Mouse (Mus musculus) olfactory bulb, adult 2 months (tissue): ENCODE data around the gene Dnttip1.

Source experiments
- CTCF ChIP-seq: fragments of 200-500 bp; IDR thresholded peaks from 2 replicates; pipeline ENCODE4 v1.5.1; 2012; ENCODE audit warnings: low read depth, mild to moderate bottlenecking, low read length, moderate library complexity; ENCODE audit not compliant: insufficient read depth
- POLR2A ChIP-seq: fragments of 200-500 bp; IDR thresholded peaks from 2 replicates; pipeline ENCODE4 v1.6.1; 2012; ENCODE audit warnings: mild to moderate bottlenecking, low read depth, low read length, moderate library complexity; ENCODE audit not compliant: insufficient read depth

- TF ChIP-seq CTCF (no peak), POLR2A (no peak)
These were observed 10.9 kb upstream of the Dnttip1 start for GRCm38 (mm10) chr2:164734839-164735238.
